Mouse (Mus musculus) embryo, embryonic 10 days (tissue): ENCODE results near the gene Gm6367.
"Not testable (repeated sequence)": the region's sequence is repeated elsewhere in the genome, so short reads cannot be mapped to it uniquely, and the experiment has no call there.

ENCODE experiments used
- DNase-seq: peaks from one replicate; pipeline ENCODE4 v3.0.0-alpha.2; 2015; ENCODE audit warnings: low spot score

Gm6367 gene

GRCm38 (mm10) chr5:94988326-94988725 lies at the start of gene Gm6367:
Gene Gm6367 (plus strand): TSS chr5:94988626.
- not testable (repeated sequence) for DNase-seq
